ENCODE assay signal across 8 mouse cellular contexts in genomic region chr14:75876320-75877043, GRCm38 (mm10). TPM values are rescaled to one million over a fixed set of nuclear protein-coding genes. Genes with fewer than 3 reads are reported as not detected.
DNase-seq lines count a peak whose midpoint lies in the region; ATAC-seq lines count a peak whose summit lies in the region.

No protein-coding gene starts in this region.

- H3K9me3 ChIP-seq in heart, embryonic 14.5 days (ENCODE audit: control insufficient read depth, low read length) = no peaks in the 10 kb centered on the region
- H3K9me3 ChIP-seq in liver, embryonic 11.5 days (ENCODE audit: control insufficient read depth, low read length) = 0 out of 2 replicates have a peak, but pooled peaks cover 3% of the 10 kb centered on the region
- H3K9me3 ChIP-seq in neural tube, embryonic 12.5 days = no peaks in the 10 kb centered on the region
- no peaks in the 10 kb centered on the region for H3K9me3 ChIP-seq in stomach, embryonic 16.5 days (replicated peaks; ENCODE audit: control insufficient read depth, low read length)

- ATAC-seq in erythroid progenitor cell, adult 5-6 weeks (replicated peaks; ENCODE audit: low FRiP score, poor library complexity, severe bottlenecking) = peak; percentile 62
- ATAC-seq in heart, embryonic 14.5 days (ENCODE audit: insufficient number of reproducible peaks, insufficient read depth, low FRiP score, low read depth) = no peak
- ATAC-seq in liver, embryonic 11.5 days (replicated peaks; ENCODE audit: low FRiP score) = no peak
- peak; percentile 57 for ATAC-seq in neural tube, embryonic 12.5 days (ENCODE audit: low FRiP score, low read depth)
- ATAC-seq in stomach, embryonic 16.5 days (ENCODE audit: insufficient read depth, low FRiP score) = peak; percentile 45; the same call in 1 of the 2 replicates

- H3K36me3 ChIP-seq in heart, embryonic 14.5 days (ENCODE audit: control insufficient read depth, insufficient read depth, low read length) = no peaks in the 10 kb centered on the region
- no peaks in the 10 kb centered on the region for H3K36me3 ChIP-seq in liver, embryonic 11.5 days (ENCODE audit: control insufficient read depth, insufficient read depth, low read length)
- H3K36me3 ChIP-seq in neural tube, embryonic 12.5 days = no peaks in the 10 kb centered on the region
- no peaks in the 10 kb centered on the region for H3K36me3 ChIP-seq in stomach, embryonic 16.5 days (ENCODE audit: control insufficient read depth, insufficient read depth, low read length)

- 0 out of 2 replicates have a peak overlapping the region, but pooled peaks have one; percentile 25 for H3K9ac ChIP-seq in heart, embryonic 14.5 days (ENCODE audit: low read length)
- H3K9ac ChIP-seq in liver, embryonic 11.5 days (ENCODE audit: low read depth, low read length) = no peak overlapping the region
- 0 out of 2 replicates have a peak overlapping the region, but pooled peaks have one; percentile 23 for H3K9ac ChIP-seq in neural tube, embryonic 12.5 days
- H3K9ac ChIP-seq in stomach, embryonic 16.5 days (ENCODE audit: low read length) = no peak overlapping the region

- no peak overlapping the region for H3K4me3 ChIP-seq in heart, embryonic 14.5 days (ENCODE audit: control insufficient read depth in 1 of 2, insufficient read depth in 1 of 2, low read depth in 1 of 2, low read length in 2 of 2)
- no peak overlapping the region for H3K4me3 ChIP-seq in liver, embryonic 11.5 days (ENCODE audit: low read depth, low read length)
- H3K4me3 ChIP-seq in neural tube, embryonic 12.5 days = no peak overlapping the region
- H3K4me3 ChIP-seq in stomach, embryonic 16.5 days (replicated peaks; ENCODE audit: low read length) = no peak overlapping the region

- 12% methylated on average over 21 of the region's 21 CpGs for WGBS in heart, embryonic 14.5 days
- WGBS in liver, embryonic 11.5 days = 19% methylated on average over 21 of the region's 21 CpGs
- 17% methylated on average over 21 of the region's 21 CpGs for WGBS in neural tube, embryonic 12.5 days
- 14% methylated on average over 21 of the region's 21 CpGs for WGBS in stomach, embryonic 16.5 days

- H3K4me1 ChIP-seq in heart, embryonic 14.5 days (ENCODE audit: control insufficient read depth in 2 of 2, insufficient read depth in 2 of 2, low read length in 2 of 2) = peaks cover 0 to 2% of the 10 kb centered on the region in 2 experiments; a peak in 1 of 4 replicates
- no peaks in the 10 kb centered on the region for H3K4me1 ChIP-seq in liver, embryonic 11.5 days (replicated peaks; ENCODE audit: control insufficient read depth, insufficient read depth, low read length)
- H3K4me1 ChIP-seq in neural tube, embryonic 12.5 days = peaks cover 7% of the 10 kb centered on the region
- 0 out of 2 replicates have a peak, but pooled peaks cover 4% of the 10 kb centered on the region for H3K4me1 ChIP-seq in stomach, embryonic 16.5 days (ENCODE audit: control insufficient read depth, insufficient read depth, low read length)

- no peaks in the 10 kb centered on the region for H3K27me3 ChIP-seq in heart, embryonic 14.5 days (ENCODE audit: control insufficient read depth, insufficient read depth, low read length)
- no peaks in the 10 kb centered on the region for H3K27me3 ChIP-seq in liver, embryonic 11.5 days (replicated peaks; ENCODE audit: control insufficient read depth, insufficient read depth, low read length)
- H3K27me3 ChIP-seq in neural tube, embryonic 12.5 days (replicated peaks) = no peaks in the 10 kb centered on the region
- H3K27me3 ChIP-seq in stomach, embryonic 16.5 days (ENCODE audit: control insufficient read depth, insufficient read depth, low read length) = no peaks in the 10 kb centered on the region

- no peak overlapping the region for H3K27ac ChIP-seq in heart, embryonic 14.5 days (replicated peaks in 1 of 2; ENCODE audit: control insufficient read depth in 1 of 2, insufficient read depth in 1 of 2, low read depth in 2 of 2, low read length in 2 of 2)
- no peak overlapping the region for H3K27ac ChIP-seq in liver, embryonic 11.5 days (ENCODE audit: low read depth, low read length)
- H3K27ac ChIP-seq in neural tube, embryonic 12.5 days = no peak overlapping the region
- H3K27ac ChIP-seq in stomach, embryonic 16.5 days (ENCODE audit: low read length) = no peak overlapping the region

- H3K4me2 ChIP-seq in heart, embryonic 14.5 days (ENCODE audit: low read length) = peak overlapping the region; percentile 47
- H3K4me2 ChIP-seq in liver, embryonic 11.5 days = no peak overlapping the region
- peak overlapping the region; percentile 47 for H3K4me2 ChIP-seq in neural tube, embryonic 12.5 days (replicated peaks)
- H3K4me2 ChIP-seq in stomach, embryonic 16.5 days (ENCODE audit: low read depth, low read length) = no peak overlapping the region

- peak; percentile 60 to 73 for DNase-seq in CD8-positive naive resting alpha-beta T cell, adult 2 months (ENCODE audit: low read depth in 2 of 2, low spot score in 2 of 2)
- peak; percentile 66 for DNase-seq in brain, embryonic 18.5 days (ENCODE audit: low read depth, low spot score)
- DNase-seq in kidney, postnatal 10 days = peak; percentile 88
- DNase-seq in liver, embryonic 11.5 days (ENCODE audit: low spot score) = peak; percentile 68

RNA-seq across cellular contexts. Expression of gene Tpt1, which starts 31.6 kb away (rescaled TPM):
- total RNA-seq in erythroid progenitor cell, adult 5-6 weeks (2015; ENCODE audit: low replicate concordance) = 3,144 and 3,174 TPM in 2 replicates
- 507 and 1,044 TPM in 2 replicates for total RNA-seq in erythroid progenitor cell, adult 5-6 weeks (2017; ENCODE audit: low replicate concordance)
- polyA plus RNA-seq in heart, embryonic 14.5 days (2014; fragmentation: Nextera tagmentation; extraction: Ambion mirVana) = 1,091 and 1,152 TPM in 2 replicates
- polyA plus RNA-seq in liver, embryonic 11.5 days (2014; fragmentation: Nextera tagmentation; extraction: Ambion mirVana) = 946 and 1,034 TPM in 2 replicates
- 931 and 967 TPM in 2 replicates for polyA plus RNA-seq in neural tube, embryonic 12.5 days (2016; fragmentation: Nextera tagmentation; extraction: Ambion mirVana)
- polyA plus RNA-seq in stomach, embryonic 16.5 days (2015; fragmentation: Nextera tagmentation; extraction: Ambion mirVana) = 794 and 1,006 TPM in 2 replicates

Comparison
In these comparisons a context has a peak if more than half of its experiments do, and no peak if none do; other contexts are left out.
1. ATAC-seq: peak in erythroid progenitor cell, adult 5-6 weeks (single experiment), neural tube, embryonic 12.5 days (single experiment) and stomach, embryonic 16.5 days (single experiment); none in heart, embryonic 14.5 days (single experiment) and liver, embryonic 11.5 days (single experiment).
2. H3K4me2 ChIP-seq: peak in heart, embryonic 14.5 days (single experiment) and neural tube, embryonic 12.5 days (single experiment); none in liver, embryonic 11.5 days (single experiment) and stomach, embryonic 16.5 days (single experiment).
3. H3K9ac ChIP-seq: peak in heart, embryonic 14.5 days (single experiment) and neural tube, embryonic 12.5 days (single experiment); none in liver, embryonic 11.5 days (single experiment) and stomach, embryonic 16.5 days (single experiment).
4. Peak in every context shown above with its lines, with median percentiles within 50 percentile points of each other: DNase-seq.